Mouse (Mus musculus): ENCODE measurements around the gene B3gnt6. TPM values are rescaled to one million over a fixed set of nuclear protein-coding genes. Genes with fewer than 3 reads are reported as not detected.
"Not testable (repeated sequence)": the region's sequence is repeated elsewhere in the genome, so short reads cannot be mapped to it uniquely, and the experiment has no call there.

The B3gnt6 gene
- polyA plus RNA-seq, 1 experiment from 2014 or later, result 0.21 TPM

DNA sequence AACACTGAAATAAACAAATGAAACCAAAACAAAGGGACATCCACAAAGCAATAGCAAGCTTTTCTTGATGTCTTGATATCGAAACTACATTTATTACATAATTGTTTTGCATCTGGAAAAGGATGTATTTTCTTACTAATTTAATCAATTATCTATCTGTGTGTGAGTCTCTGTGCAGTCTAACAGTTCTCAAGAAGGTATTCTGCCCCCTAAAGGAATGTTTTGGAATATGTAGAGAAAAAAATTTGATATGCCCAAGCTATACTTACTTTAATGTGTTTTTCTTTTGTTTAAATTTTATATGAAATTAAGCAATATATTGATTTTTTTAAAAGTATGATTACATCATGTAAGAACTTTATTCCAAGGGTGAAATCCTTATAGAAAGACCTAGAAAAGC, 8.7 kb downstream of the B3gnt6 start:
- Histone ChIP-seq H3K9ac (no peak overlapping the region), H3K36me3 (no peaks in the 10 kb centered on the region), H3K4me3 (no peak overlapping the region), H3K27me3 (peaks cover 41% of the 10 kb centered on the region), H3K9me3 (no peaks in the 10 kb centered on the region), H3K4me1 (peaks cover 18% of the 10 kb centered on the region), H3K4me2 (no peak overlapping the region), H3K27ac (no peak overlapping the region)
- 90% methylated on average over 1 of the region's 1 CpGs for WGBS
- no peak for ATAC-seq (ENCODE audit: borderline replicate concordance, extremely low read depth, low FRiP score, low TSS enrichment)

DNA sequence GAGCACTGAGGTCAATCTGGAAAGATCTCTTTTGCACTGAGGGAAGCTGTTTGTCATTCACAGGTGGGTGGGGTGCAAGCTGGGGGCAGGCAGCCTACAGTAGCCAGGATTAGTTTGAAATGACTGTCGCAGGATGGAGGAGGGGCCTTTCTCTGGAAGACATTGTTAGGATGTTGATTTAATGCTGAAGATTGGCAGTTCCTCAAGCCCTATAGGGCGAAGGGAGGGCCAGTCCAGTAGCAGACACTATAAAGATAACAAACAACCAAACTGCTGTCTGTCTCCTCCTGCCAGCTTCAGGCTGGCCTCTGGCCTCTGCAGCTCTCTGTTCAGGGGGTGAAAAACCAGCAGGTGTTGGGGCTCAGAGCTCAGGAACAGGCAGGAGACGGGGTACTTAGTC, 9.5 kb downstream of the B3gnt6 start:
- H3K4me1 ChIP-seq, result peaks cover 17% of the 10 kb centered on the region
- no peak overlapping the region for H3K9ac ChIP-seq
- H3K27ac ChIP-seq, result no peak overlapping the region
- no peak overlapping the region for H3K4me3 ChIP-seq
- H3K4me2 ChIP-seq, result no peak overlapping the region
- no peak for ATAC-seq (ENCODE audit: borderline replicate concordance, extremely low read depth, low FRiP score, low TSS enrichment)
- 19% methylated on average over 3 of the region's 3 CpGs for WGBS
- H3K9me3 ChIP-seq, result no peaks in the 10 kb centered on the region
- H3K27me3 ChIP-seq, result peaks cover 33% of the 10 kb centered on the region
- no peaks in the 10 kb centered on the region for H3K36me3 ChIP-seq

DNA sequence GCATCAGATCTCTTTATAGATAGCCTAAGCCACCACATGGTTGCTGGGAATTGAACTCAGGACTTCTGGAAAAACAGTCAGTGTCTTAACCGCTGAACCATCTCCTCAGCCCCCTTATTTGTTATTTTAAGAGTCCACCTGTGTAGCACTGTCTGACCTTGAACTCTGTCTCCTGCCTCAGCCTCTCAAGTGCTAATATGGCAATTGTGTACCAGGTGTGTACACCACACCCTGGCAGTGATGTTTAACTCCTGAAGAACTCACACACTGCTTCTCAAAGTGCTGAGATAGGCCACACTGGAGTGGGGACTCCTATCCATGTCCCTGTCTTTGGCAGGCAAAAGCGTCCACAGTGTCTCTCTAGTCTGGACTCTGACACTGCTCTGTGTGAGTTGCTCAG, 10.6 kb downstream of the B3gnt6 start:
- Histone ChIP-seq H3K9me3 (no peaks in the 10 kb centered on the region), H3K4me3 (no peak overlapping the region), H3K36me3 (no peaks in the 10 kb centered on the region), H3K4me1 (peaks cover 7% of the 10 kb centered on the region), H3K9ac (no peak overlapping the region), H3K27ac (no peak overlapping the region), H3K4me2 (no peak overlapping the region), H3K27me3 (peaks cover 22% of the 10 kb centered on the region)
- ATAC-seq (ENCODE audit: borderline replicate concordance, extremely low read depth, low FRiP score, low TSS enrichment), result no peak
- WGBS, result 71% methylated on average over 2 of the region's 2 CpGs

GRCm38 (mm10) chr7:98188238-98188637, 11.0 kb downstream of the B3gnt6 start:
- Histone ChIP-seq H3K4me1 (peaks cover 2% of the 10 kb centered on the region; the same call in 1 of the 2 replicates), H3K9me3 (no peaks in the 10 kb centered on the region), H3K4me3 (no peak overlapping the region), H3K4me2 (no peak overlapping the region), H3K36me3 (no peaks in the 10 kb centered on the region), H3K9ac (no peak overlapping the region), H3K27me3 (peaks cover 18% of the 10 kb centered on the region), H3K27ac (no peak overlapping the region)
- no peak for ATAC-seq (ENCODE audit: borderline replicate concordance, extremely low read depth, low FRiP score, low TSS enrichment)
- WGBS, result 89% methylated on average over 2 of the region's 2 CpGs

- not testable (repeated sequence) for H3K27me3 ChIP-seq; ATAC-seq (ENCODE audit: borderline replicate concordance, extremely low read depth, low FRiP score, low TSS enrichment); H3K36me3 ChIP-seq; H3K4me3 ChIP-seq; H3K4me2 ChIP-seq; H3K4me1 ChIP-seq; H3K27ac ChIP-seq; H3K9me3 ChIP-seq; H3K9ac ChIP-seq
- WGBS, result 80% methylated on average over 3 of the region's 3 CpGs
These were observed 11.9 kb downstream of the B3gnt6 start for GRCm38 (mm10) chr7:98187332-98187731.

GRCm38 (mm10) chr7:98186637-98187036, 12.6 kb downstream of the B3gnt6 start:
- Histone ChIP-seq H3K9ac (no peak overlapping the region), H3K4me1 (no peaks in the 10 kb centered on the region), H3K27ac (no peak overlapping the region), H3K4me2 (no peak overlapping the region), H3K4me3 (no peak overlapping the region), H3K27me3 (peaks cover 2% of the 10 kb centered on the region; the same call in 1 of the 2 replicates), H3K36me3 (no peaks in the 10 kb centered on the region), H3K9me3 (no peaks in the 10 kb centered on the region)
- 67% methylated on average over 8 of the region's 8 CpGs for WGBS
- no peak for ATAC-seq (ENCODE audit: borderline replicate concordance, extremely low read depth, low FRiP score, low TSS enrichment)

- Histone ChIP-seq H3K4me3 (no peak overlapping the region), H3K27me3 (no peaks in the 10 kb centered on the region), H3K27ac (no peak overlapping the region), H3K9me3 (no peaks in the 10 kb centered on the region), H3K4me1 (no peaks in the 10 kb centered on the region), H3K4me2 (no peak overlapping the region), H3K9ac (no peak overlapping the region), H3K36me3 (no peaks in the 10 kb centered on the region)
- WGBS, result 72% methylated on average over 6 of the region's 6 CpGs
- no peak for ATAC-seq (ENCODE audit: borderline replicate concordance, extremely low read depth, low FRiP score, low TSS enrichment)
These were observed 14.0 kb downstream of the B3gnt6 start for GRCm38 (mm10) chr7:98185326-98185725.

GRCm38 (mm10) chr7:98178560-98179231, 20.6 kb downstream of the B3gnt6 start:
- Histone ChIP-seq H3K27me3 (no peaks in the 10 kb centered on the region; the same call in 1 of the 2 replicates), H3K36me3 (no peaks in the 10 kb centered on the region), H3K27ac (peak overlapping the region; percentile 55), H3K4me1 (peaks cover 21% of the 10 kb centered on the region), H3K9me3 (no peaks in the 10 kb centered on the region), H3K9ac (peak overlapping the region; percentile 46), H3K4me2 (peak overlapping the region; percentile 90), H3K4me3 (peak overlapping the region; percentile 97)
- WGBS, result 74% methylated on average over 5 of the region's 5 CpGs
- ATAC-seq (ENCODE audit: borderline replicate concordance, extremely low read depth, low FRiP score, low TSS enrichment), result peak; percentile 25; the same call in 1 of the 2 replicates

- Histone ChIP-seq H3K4me2 (peak within 1 kb of the TSS; percentile 90), H3K36me3 (no peaks in the 10 kb centered on the region), H3K4me3 (peak within 1 kb of the TSS; percentile 97), H3K9me3 (no peaks in the 10 kb centered on the region), H3K27me3 (no peaks in the 10 kb centered on the region; the same call in 1 of the 2 replicates), H3K9ac (peak within 1 kb of the TSS; percentile 74), H3K27ac (peak within 1 kb of the TSS; percentile 72), H3K4me1 (peaks cover 21% of the 10 kb centered on the region)
- WGBS, result 2% methylated on average over 43 of the region's 44 CpGs
- ATAC-seq (ENCODE audit: borderline replicate concordance, extremely low read depth, low FRiP score, low TSS enrichment), result peak; percentile 86
These were observed 21.2 kb downstream of the B3gnt6 start, which contains the start of gene Capn5 for GRCm38 (mm10) chr7:98177929-98178559. TSS of gene Capn5 (minus strand) at chr7:98178274.

- H3K9ac ChIP-seq, result peak overlapping the region; percentile 74
- WGBS, result 3% methylated on average over 9 of the region's 9 CpGs
- no peaks in the 10 kb centered on the region; the same call in 1 of the 2 replicates for H3K27me3 ChIP-seq
- H3K9me3 ChIP-seq, result no peaks in the 10 kb centered on the region
- ATAC-seq (ENCODE audit: borderline replicate concordance, extremely low read depth, low FRiP score, low TSS enrichment), result no peak
- H3K36me3 ChIP-seq, result no peaks in the 10 kb centered on the region
- peak overlapping the region; percentile 72 for H3K27ac ChIP-seq
- peaks cover 22% of the 10 kb centered on the region for H3K4me1 ChIP-seq
- peak overlapping the region; percentile 97 for H3K4me3 ChIP-seq
- peak overlapping the region; percentile 90 for H3K4me2 ChIP-seq
These were observed 21.7 kb downstream of the B3gnt6 start for GRCm38 (mm10) chr7:98177566-98177928.

GRCm38 (mm10) chr7:98177071-98177485, 22.2 kb downstream of the B3gnt6 start:
- no peak overlapping the region for H3K27ac ChIP-seq
- WGBS, result 47% methylated on average over 2 of the region's 2 CpGs
- no peaks in the 10 kb centered on the region; the same call in 1 of the 2 replicates for H3K27me3 ChIP-seq
- no peaks in the 10 kb centered on the region for H3K36me3 ChIP-seq
- H3K9me3 ChIP-seq, result no peaks in the 10 kb centered on the region
- H3K4me1 ChIP-seq, result peaks cover 23% of the 10 kb centered on the region
- peak overlapping the region; percentile 97 for H3K4me3 ChIP-seq
- ATAC-seq (ENCODE audit: borderline replicate concordance, extremely low read depth, low FRiP score, low TSS enrichment), result no peak
- H3K9ac ChIP-seq, result 0 out of 2 replicates have a peak overlapping the region, but pooled peaks have one; percentile 74
- H3K4me2 ChIP-seq, result peak overlapping the region; percentile 90

Data from lung, embryonic 15.5 days (tissue).